Mouse (Mus musculus): ENCODE results near the gene Grk4.

Grk4 gene

DNA sequence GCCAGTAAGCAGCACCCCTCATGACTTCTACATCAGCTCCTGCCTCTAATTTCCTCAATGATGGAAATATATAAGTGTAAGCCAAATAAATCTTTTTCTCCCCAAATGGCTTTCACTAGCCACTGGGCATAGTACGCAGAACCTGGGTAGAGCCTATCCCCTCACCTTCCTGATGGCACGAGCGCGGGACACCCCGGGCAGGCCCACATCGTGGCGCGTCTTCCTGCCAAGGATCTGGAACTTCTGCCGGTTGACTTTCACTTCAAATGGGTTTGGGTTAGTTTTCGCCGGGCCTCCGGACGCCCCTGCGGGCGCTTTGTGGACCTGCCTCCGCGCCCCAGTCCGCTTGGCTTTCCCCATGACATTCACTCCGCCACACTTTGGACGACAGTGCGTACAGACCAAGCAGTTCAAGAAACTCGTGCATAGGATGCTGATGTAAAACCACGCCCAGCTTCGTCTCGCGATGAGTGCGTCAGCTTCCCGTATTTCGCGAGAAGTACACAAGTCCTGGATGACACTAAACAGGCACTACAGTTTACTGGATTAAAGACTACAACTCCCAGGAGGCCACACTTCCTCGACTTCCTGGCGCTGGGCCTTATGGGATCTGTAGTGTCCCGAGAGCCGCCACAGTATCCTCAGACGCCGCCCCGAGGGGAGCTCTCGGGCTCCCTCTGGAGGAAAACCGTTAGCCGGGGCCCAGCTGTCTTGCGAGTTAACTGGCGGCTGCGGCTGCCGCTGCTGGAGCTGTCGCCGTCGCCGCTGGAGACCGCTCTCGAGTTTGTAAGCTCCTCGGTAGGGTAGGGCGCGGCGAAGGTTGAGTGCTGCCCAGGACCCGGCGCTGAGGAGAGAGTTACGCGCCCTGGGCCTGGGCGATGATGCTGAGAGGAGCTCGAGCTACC is at the start of gene Grk4, which contains the start of gene Nop14:
TSS of gene Grk4 (plus strand) at position 694 of the 905 bp plus-strand sequence.
TSS of gene Nop14 (minus strand) at position 463 of the 905 bp plus-strand sequence.
- DNase-seq (ENCODE audit: extremely low read depth, low read depth): peak; percentile 100

DNA sequence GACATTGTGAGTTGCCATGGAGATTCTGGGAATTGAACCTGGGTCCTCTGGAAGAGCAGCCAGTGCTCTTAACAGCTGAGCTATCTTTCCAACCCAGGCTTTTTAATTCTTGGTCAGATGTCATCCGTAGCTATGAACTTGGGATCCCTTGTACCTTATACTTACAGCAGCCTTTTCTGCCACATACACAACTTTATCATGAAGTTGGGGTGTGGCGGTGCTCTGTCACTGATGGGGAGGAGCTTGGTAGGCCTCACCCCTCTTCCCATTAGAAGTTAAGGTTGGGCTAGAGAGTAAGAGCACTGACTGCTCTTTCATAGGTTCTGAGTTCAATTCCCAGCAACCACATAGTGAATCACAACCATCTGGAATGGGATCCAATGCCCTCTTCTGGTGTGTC is 27.2 kb upstream of the Grk4 start:
- no peak for DNase-seq (ENCODE audit: extremely low read depth, low read depth)

DNA sequence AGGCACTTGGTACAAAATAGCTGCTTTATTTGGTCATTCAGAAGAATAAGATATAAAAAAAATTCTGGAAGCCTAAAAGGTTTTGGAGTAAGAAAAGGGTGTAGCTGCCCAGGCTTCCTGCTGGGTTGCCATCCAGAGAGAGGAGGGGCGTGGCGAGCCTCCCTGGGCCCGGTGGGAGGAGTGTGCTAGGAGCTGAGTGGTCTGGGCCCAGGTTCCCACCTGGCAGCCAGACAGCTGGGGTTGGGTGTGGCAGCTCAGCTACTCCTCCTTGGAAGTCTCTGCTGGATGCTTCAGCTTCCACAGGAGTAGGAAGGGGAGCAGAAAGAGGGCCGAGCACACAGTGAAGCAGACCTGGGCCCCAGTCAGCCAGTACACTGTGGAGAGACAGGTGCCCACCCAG is 26.5 kb upstream of the Grk4 start:
- no peak for DNase-seq (ENCODE audit: extremely low read depth, low read depth)

DNA sequence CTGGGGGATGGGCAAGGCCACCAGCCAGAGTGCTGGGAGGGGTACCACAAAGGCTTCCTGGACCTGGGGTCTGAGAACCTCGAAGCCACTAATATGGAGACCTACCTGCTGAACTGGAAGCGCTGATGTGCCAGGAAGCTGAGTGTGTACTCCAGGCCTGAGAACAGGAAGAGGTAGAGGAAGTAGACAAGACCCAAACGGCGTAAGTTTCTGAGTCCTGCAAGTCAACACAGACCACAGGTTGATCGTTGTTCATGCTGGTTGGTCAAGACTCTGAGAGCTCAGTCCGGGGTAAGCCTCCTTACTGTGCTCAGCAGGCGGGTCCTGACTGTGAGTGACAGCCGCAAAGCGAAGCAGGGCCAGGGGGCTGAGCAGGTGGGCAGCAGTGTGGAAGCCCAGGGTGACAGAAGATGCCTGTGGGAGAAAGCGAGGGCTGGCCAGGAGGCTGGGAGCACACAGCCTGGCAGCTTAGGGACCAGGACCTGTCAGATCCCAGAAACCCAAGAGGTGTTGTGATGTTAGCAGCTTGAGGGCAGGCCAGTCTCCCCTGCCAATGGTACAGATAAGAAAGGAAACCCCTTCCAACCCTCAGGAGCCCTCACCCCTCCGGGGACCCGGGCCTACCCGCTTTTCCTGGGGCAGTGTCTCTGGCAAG is 25.3 kb upstream of the Grk4 start:
- DNase-seq (ENCODE audit: extremely low read depth, low read depth): no peak

DNA sequence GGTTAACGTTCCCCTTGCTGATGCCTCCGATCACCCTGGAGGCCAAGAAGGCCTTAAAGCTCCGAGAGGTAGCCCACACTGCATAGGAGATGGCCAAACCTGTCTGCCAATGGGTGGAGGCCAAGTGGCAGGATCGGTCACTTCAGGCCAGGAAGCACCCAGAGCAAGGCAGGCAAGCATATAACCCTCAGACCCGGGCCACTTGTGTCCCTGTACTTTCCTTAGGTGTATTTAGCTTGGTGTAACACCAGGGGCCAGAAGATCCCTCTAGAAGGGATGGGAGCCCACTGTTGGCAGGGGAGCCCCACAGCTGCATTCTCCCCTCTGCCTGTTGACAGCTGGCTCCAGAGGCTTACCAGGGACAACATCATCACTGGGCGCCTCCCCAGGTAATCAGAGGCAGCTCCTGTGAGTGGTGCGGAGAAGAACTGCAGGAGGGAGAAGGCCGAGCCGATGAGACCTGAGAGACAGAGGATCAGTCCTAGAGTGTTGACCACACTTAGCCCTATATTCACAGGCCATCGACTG is 24.4 kb upstream of the Grk4 start:
- peak; percentile 15 for DNase-seq (ENCODE audit: extremely low read depth, low read depth)

DNA sequence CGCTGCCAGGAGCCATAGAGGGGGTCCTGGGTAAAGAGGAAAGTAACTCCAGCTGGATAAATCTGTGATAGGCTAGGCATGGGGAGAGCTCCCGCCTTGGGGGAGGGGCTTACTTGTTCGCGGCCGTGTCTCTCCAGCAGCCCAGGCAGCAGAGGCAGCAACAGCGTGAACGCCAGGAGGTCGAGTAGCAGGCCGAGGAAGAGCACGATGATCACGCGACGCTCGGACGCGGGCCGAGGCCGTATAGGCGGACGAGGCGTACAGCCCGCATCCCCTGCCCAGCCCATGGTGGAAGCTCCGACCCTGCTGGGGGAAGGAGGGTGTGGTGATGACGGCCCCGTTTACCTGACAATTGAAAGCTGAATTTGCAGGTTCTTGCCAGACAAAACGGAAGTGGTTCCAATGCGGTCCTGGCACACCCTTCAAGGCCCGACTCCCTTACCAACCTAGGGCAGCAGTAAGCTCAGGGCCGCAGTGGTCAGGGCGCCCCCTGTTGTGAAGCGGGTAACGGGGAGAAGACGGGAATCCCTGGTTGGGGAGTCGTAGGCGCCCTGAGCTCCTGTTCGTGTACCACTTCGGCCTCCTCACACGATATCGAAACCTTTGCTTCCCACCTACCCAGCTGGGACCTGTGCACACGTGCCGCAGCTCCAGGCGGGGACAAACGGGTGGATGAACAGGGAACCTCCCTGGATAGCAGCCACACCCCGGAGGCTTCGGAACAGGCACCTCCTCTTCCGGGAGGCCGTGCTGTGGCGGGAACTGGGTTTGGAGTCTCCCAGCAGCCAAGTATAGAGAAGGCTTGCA is 23.5 kb upstream of the Grk4 start, which contains the start of gene Mfsd10:
TSS of gene Mfsd10 (minus strand) at position 732 of the 807 bp plus-strand sequence.
- DNase-seq (ENCODE audit: extremely low read depth, low read depth): peak; percentile 86

DNA sequence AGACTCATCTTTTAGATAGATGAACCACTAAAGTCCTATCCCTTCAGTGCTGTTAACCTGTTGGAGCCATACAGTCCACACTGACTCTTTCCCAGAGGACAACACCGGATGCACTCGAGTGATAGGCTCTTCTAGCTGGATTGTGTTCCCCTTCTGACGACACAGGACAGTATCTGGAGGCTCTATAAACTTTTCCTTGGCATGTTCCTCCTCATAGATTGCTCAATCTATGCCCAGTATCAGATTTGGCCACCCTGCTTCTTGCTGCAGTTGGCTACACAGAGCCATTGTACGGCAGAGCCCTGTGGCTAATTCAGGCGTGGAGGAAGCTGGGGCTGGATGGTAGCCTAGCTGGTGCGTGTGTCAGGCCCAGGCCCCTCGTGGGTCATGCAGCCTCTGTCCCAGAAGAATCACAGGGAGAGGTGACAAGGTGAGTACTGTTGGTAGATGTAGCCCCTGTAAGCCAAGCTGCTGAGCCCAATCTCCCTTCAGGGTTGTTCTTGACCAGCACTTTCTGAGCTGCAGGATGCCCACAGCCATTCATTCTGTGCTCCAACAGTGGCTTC is 22.5 kb upstream of the Grk4 start:
- peak; percentile 10 for DNase-seq (ENCODE audit: extremely low read depth, low read depth)

DNA sequence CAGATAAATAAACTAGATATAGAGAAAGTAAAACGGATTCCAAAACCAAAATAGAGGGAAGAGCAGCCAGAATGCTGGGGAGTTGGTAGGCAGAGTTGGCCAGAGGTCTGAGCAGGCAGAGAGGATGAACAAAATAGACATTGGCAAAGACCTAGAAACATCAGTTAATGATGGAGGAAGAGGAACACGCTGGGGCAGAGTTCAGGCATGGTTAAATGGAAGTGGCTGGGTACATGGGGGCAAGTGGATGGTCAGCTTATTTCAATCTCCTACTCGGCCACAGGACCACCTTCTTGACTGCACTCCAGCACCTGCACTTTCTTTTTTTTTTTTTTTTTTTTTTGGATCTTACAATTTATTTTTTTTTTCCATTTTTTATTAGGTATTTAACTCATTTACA is 18.2 kb upstream of the Grk4 start:
- no peak for DNase-seq (ENCODE audit: extremely low read depth, low read depth)

DNA sequence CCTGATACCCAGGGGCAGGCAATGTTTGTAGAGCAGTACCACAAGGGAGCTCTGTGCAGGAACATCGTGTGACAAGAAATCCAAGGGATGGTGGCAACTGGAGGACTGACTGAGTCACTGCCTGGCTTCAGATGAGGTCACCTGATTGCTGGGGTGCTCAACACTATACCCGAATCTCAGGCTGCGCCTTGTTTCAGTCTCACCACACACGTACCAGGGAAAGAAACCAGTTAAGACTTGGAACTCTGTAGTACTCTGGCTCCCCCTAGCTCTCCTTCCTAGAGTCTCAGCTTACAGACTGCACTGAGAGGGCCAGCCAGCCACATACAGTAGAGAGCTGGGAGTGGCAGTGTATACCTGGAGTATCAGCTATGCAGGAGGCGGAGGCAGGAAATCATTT is 17.2 kb upstream of the Grk4 start:
- DNase-seq (ENCODE audit: extremely low read depth, low read depth): peak; percentile 34

DNA sequence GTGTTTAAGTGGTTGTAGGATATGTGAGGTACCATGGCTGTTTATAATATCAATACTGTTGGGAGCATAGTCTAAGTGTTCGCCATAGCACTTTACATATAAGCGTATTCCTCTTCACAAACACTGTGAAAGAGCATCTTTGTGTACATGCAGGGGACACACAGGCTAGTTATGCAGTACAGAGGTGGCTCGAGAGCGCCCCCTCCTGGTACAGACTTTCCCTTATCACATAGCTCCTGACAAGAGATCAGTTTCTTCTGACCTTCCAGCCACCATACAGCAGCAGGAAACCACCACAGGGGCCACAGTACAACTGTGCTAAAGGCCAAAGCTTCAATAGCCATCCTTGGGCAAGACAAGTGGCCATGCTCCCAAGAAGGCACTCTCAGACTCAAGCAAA is 12.6 kb upstream of the Grk4 start:
- DNase-seq (ENCODE audit: extremely low read depth, low read depth): no peak

DNA sequence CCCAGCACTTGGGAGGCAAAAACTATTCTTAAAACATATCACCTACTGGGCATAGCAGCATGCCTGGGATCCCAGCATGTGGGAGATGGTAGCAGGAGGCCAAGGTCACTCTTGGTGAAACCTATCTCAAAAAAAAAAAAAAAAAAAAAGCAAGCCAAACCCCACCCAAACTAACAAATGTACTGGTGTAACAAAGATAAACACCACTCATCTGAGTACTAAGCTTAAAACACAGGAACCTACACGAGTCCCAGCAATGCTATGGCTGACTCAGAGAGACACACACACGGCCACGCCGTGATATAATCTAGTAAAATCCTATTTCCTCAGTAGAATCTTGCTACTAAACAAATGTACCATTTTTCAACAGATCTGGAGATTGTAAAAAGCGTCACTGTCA is 7.2 kb upstream of the Grk4 start:
- DNase-seq (ENCODE audit: extremely low read depth, low read depth): no peak

DNA sequence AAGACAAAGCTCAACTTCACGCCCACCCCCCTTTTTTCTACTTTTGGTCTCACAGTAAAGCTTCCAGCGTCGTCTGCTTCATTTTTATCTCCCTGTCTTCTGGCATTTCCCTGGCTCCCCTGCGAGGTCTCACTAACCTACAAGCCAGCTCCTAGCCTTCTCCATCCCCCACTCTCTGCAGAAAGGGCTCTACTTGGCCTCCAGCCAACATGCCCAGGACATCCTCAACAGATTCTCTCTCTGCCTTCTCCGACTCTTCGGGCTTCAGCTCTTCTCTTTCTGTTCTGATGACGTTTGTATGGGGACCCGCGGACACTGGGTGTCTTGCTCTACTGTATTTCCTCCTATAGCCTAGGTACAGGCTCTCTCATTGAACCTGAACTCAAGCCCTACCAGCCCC is 5.3 kb upstream of the Grk4 start:
- no peak for DNase-seq (ENCODE audit: extremely low read depth, low read depth)

DNA sequence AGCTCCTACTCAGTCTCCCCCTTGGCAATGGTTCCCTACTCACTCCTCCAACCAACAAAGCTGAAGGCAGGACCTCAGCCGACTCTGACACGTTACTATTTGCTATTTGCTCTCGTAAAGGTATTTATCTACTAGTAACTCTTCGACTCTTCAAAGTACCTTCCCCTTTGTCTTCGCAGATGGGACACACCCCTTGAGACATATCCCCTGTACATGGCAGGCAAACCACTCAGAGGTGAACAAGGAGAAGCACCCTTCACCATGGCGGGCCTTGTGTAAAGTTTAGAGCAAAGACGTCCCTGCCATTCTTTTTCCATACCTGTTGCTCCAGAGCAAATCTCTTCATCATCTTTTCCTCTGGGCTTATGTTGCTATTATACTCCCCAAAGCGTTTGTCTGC is 2.6 kb upstream of the Grk4 start:
- no peak for DNase-seq (ENCODE audit: extremely low read depth, low read depth)

DNA sequence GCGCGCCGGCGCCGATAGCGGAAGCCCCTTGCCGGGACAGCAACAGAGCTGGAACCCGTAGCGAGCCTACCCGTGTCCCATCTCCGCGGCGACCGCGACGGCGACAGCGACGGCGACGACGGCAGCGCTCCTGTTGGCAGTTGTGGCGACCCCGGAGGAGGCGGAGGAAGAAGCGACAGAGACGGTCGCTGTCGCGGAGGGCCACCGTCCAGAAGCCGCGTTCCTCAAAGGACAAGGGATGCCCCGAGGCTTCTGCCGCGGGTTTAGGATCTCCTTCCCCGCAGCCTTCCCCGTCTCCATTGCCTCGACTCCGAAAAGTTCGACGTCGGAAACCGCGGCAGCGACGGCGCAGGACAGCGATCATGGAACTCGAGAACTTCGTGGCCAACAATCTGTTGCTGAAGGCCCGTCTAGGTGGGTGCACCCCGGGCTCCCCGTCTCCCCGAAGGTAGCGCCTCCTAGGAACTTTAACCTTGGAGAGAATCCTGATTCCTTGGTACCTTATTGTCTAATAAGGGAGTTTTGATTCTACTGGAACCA is 482 bp downstream of the Grk4 start:
- DNase-seq (ENCODE audit: extremely low read depth, low read depth): no peak

DNA sequence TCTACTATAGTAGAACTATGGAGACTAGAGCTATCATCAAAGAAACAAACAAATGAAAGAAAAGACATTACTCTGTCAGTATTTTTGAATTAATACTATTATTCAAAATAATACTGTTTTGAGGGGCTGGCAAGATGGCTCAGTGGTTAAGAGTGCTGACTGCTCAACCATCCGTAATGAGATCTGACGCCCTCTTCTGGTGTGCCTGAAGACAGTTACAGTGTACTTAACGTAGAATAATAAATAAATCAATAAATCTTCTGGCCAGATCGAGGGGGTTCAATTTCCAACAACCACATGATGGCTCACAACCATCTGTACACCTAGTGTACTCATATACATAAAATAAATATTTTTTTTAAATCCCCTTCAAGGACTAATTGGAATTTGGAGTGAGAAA is 1.7 kb downstream of the Grk4 start:
- peak; percentile 22 for DNase-seq (ENCODE audit: extremely low read depth, low read depth)

DNA sequence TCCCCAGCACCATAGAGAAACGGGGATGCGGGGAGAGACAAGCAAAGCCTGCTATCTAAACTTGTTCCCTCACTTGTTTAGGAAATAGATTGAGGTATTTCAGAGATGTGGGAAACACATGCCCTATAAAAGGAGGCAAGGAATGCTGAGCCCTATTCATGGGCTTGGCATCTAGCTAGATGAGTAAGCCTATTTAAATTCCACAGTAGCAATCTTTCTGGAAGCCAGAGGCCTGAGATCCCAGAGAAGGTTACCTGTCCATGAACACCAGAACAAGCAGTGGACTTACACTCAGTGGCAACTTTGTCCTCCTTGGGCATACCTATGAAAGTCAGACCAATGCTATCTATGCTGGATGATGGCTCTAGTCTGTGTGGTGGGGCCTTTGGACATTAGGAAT is 3.1 kb downstream of the Grk4 start:
- no peak for DNase-seq (ENCODE audit: extremely low read depth, low read depth)

DNA sequence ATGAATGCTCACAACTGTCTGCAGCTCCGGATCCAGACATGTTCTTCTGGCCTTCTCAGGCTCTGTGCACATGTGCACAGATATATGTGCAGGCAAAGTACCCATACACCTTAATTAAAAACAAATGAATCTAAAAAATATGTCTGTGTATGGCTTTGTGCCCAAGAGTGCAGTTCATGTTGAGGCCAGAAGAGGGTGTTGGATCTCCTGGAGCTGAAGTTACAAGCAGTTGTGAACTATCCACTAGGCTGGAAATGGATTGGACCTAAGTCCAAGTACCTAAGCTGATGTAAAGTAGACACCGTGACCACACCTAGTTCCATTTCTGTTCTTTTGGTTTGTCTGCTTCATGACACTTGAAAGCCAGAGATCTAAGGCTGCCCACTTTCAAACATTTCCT is 9.3 kb downstream of the Grk4 start:
- peak; percentile 32 for DNase-seq (ENCODE audit: extremely low read depth, low read depth)

DNA sequence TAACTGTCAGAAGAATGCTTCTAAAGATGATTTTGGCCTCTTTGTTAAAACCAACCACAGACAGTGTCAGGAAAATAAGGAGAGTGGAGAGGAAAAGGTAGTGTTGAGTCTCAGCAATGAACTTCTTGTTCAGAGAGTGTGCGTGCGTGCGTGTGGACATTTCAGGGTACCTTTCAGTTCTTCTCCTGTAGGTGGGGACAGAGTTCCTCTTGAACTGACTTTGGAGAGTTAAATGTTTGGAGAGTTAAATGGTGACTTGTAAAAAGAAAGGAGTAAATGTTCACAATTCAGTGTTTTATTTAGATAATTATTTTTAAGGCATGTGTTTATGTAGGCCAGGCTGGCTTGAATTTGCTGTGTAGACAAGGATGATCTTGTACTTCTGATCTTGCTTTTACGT is 10.1 kb downstream of the Grk4 start:
- peak; percentile 28 for DNase-seq (ENCODE audit: extremely low read depth, low read depth)

DNA sequence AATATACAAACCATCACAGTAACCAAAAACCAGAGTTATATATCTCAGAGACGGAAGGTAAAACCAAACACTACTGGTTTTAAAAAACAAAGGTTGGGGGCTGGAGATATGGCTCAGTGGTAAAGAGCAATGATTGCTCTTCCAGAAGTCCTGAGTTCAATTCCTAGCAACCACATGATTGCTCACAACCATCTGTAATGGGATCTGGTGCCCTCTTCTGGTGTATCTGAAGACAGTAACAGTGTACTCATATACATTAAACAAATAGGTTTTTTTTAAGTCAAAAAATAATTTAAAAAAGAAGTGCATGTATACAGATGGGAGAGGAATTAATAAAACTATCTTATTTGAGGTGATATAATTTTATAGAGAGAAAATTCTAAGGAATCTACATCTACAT is 29.7 kb downstream of the Grk4 start:
- no peak for DNase-seq (ENCODE audit: extremely low read depth, low read depth)

DNA sequence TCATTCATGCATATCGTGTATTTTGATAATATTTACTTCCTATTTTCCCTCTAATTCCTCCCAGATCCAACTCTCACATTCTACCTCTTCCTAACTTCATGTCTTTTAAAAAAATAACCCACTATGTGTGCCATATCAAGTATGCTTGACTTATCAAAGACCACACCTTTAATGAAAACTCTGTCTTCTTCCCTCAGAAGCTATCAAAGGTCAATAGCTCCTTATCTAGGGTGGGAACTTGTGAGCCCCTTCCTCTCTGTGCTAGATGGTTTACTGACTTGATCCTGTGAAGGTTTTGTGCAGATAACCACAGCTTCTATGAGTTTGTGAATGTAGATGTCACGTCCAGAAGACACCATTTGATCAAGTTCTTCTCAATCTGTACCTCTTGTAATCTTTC is 32.6 kb downstream of the Grk4 start:
- DNase-seq (ENCODE audit: extremely low read depth, low read depth): peak; percentile 12

DNA sequence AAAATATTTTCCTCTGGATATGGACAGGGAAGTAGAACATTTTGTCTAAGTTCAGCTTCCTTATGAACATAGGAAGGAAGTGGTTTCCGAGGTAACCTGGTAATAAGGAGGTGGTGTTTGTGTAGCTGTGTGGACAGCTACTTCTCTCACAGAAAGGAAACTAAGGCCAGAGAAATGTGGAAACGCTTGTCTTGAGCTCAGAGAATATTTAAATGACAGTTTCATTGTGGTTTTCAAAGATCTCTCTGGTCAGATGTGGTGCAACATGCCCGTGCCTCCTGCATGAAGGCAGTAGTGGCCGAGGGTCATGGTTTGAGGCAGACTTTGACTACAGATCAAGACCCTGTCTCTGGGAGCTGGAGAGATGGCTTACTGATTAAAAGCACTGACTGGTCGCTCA is 35.3 kb downstream of the Grk4 start:
- DNase-seq (ENCODE audit: extremely low read depth, low read depth): no peak

Measured in MEL-GATA-1-ER (cell line).